Mouse (Mus musculus): ENCODE results near the gene Ano1.
A peak's percentile ranks its signal among the peaks of the same experiment; 100 is the strongest.

The Ano1 gene

DNA sequence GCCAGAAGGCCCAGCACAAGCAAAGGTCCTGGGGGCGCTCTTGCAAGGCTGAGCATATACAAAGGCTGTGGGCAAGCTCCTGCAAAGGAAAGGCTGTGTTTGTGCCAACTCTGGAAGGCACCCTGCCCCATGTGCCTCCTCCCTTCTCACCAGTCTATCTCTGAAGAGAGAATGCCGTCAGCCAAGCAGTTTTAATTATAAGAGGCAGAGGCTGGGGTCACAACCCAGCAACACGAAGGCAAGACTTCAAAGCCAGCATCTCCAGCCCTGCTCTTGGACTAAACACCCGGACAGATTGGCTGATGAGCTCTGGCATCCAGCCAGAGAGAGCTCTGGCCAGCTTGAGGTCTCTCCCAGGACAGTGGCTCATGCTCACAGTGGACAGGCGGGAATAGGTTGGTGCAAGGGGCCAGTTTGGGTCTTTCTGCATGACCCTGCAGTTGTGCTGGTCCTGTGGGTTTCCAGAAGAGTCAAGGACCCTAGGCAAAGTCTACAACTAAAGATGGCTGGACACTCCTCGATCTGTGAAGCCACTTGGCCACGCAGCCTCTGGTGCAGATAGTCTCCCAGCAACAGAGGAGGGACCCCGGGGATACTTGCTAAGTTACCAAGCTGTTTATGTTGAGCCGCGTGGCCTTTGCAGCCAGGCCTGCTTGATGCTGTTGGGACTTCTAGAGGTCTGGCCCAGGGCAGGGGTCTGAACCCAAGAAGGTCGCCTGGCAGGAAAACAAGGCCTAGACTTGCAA is 12.9 kb upstream of the Ano1 start:
- DNase-seq (ENCODE audit: low spot score in 2 of 2): no peak

DNA sequence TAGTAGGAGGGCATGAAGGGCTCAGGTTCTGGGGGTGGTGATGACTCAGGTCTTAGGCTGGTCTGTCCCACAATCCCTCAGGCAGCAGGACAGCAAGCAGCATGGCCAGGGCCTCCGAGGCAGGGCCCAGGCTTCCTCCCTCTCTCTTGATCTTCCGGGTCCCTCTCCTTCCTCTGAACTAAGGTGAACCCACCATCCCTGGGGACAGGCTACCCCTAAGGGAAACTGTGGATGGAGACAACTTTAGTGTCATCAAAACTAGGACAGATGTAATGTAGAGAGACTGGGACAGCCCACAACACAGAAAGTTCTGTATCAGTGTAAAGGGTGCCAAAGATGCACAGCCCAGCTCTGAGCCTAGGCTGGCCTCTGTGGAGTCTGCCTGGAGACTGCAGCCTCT is 12.2 kb upstream of the Ano1 start:
- no peak for DNase-seq (ENCODE audit: low spot score in 2 of 2)

DNA sequence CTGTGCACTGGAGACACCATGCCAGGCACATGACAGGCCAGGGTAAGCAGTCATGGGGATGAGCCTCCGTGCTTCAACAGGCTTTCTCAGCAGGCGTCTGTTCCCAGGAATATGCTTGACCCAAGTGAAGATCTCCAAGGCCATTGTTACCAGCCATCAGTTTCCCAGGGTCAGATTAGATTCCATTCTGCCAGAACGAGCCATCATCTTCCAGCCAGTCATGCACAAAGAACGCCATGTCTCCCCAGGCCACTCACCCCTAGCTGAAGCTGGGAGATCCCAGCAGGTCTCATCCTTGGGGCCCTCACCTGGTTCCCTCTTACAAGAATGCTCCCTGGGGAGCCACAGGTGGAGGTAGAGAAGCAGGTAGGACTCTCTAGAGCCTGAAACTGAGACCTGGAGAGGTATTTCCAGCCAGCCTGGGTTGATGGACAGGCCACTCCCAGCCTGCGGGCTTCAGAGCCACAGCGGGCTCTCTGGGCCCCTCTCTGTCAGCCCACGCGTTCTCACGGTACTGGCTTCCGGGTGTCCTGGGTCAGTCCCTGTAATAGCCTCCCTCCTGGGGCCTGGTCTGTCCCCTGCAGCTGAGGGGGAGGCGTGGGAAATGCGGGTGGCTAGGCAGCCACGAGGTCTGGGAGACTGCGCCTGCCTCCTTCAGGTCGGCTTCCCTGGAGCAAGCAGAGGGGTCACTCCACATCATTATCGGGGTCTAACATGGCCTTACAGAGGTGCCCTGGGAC is 10.9 kb upstream of the Ano1 start:
- no peak for DNase-seq (ENCODE audit: low spot score in 2 of 2)

DNA sequence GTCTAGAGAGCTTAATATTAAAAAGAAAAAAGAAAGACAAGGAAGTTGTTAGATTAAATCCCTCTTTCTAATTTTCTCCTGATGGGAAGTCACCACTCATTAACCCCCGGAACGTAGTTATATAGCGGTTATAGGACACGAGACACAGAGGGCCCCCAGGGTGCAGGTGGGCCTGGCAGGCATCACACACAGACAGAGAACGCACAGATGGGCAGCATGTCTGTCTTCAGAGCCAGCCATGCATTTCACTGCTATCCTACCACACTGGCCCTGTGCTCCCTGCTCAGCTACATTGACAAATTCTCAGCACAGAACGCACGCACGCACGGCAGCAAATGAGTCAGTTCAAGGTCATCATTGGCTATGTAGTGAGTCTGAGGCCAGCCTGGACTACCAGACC is 8.5 kb upstream of the Ano1 start:
- no peak for DNase-seq (ENCODE audit: low spot score in 2 of 2)

- DNase-seq (ENCODE audit: low spot score in 2 of 2): no peak
Observed at GRCm38 (mm10) chr7:144759455-144759854, 7.7 kb upstream of the Ano1 start.

DNA sequence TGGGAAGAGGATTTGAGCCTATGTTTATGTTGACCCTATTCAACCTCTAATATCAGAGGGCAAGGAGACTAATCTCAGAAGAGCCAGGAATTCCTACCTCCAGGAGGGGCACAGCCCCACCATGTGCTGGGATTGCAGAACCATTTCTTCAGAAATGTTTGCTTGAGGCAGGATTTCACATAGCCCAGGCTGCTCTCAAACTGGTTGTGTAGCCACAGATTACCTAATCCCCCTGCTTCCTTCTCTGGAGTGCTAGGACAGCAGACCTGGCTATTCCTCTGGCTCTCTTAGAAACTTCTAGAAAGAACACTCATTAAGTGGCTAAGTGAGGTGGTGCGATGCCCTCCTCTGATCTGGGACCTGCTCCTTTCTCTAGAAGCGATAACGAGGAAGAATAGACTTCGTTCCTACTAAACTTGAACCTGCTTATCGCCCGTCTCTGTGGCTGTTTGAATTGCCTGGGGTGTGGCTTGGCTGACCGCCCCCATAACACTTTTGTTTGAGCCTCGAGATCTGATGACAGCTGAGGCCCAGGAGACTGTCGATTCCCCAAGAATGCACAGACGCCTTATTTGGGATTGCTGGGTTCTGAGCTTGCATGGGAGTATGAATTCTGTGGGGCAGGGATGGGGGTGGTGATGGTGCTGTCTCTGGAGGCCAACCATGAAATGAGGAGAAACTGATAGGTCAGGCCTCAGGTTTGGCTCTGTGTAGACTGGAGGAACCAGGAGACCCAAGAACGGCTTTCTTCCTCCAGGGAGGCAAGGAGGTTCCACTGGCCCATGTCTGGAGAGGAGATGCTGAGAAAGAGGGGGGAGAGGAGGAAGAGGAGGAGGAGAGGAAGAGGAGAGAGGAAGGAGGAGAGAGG is 4.0 kb upstream of the Ano1 start:
- DNase-seq (ENCODE audit: low spot score in 2 of 2): no peak

DNA sequence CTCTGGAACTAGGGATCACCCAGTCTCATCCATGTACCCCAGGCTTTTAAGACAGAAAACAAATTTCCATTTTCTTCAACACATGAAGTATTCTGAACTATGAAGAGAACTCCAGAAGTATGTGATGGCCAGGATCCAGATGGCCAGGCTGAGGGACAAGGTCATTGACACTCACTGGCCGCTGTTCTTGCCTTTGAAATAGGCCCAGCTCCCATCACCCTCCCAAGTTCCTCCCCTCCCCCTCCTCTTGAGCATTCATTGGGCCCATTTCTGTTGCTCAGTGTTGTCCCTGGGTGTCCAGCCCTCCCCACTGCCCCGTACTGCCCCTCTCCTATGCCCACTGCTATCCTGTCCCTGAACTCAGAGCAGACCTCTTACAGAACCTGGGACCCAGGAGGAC is 2.9 kb upstream of the Ano1 start:
- DNase-seq (ENCODE audit: low spot score in 2 of 2): no peak

DNA sequence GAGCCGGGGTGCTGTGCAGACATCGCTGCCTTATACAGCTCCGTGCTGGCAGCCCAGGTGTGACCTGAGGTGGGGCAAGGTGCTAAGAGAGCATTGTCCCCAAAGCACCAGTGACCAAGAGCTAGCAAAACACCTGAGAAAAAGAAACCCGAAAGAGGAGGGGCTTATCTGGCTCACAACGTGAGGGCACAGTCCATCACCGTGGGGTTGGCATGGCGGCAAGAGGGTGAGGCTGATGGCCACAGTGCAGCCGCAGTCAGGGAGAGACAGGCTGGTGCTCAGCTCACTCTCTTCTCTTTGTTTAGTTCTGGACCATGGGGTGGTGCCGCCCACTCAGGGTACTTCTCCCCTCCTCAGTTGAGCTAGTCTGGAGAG is 1.9 kb upstream of the Ano1 start:
- DNase-seq (ENCODE audit: low spot score in 2 of 2): no peak

DNA sequence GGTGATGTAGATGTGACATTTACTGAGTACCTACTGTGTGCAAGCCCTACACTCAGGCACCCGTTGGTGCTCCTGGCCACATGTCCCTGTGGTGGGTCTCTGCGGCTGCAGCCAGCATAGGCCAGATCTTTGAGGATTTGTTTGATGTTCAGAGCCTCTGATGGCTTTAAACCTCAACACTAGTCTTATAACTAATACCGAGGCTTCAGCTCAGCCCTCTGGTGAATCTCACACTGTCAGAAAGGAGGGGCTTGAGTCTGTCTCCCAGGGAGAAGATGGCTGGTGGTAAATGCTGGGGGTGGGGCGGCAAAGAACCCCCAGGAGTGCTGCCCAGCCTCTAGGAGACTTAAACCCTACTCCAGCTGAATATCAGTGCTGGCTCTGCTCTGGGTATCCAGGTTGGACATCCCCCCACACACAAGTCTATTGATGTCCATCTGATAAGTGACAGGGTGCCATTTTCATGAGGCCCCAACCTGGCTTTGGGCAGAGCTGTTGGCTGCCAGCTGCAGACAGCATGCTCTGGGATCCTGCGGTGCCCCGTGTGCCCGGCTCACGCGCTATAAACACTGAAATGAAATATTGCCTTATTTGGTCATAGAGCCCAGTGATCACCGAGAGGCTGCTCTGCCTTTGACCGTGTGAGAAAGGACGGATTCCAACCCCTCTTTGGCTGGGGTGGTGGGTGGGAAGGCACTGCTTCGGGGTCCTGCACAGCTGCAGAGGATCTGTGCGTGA is 1.3 kb upstream of the Ano1 start:
- DNase-seq (ENCODE audit: low spot score in 2 of 2): no peak

DNA sequence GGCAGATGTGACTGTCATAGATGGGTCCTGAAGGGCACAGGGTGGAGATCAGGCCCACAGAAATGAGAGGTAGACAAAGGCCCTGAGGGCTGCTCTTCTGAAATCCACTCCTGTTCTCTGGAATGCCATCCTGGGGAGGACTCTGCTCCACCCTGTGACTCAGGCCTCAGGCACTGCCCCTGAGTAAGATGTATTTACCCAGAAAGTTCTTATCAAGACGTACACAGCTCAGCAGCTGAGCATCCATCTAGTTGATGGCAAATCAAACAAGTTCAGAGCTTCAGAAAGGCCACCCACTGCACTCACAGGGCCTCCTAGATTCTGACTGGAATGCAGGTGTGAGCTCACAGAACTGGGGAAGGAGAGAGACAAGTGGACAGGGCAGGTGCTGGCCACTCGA is 4.0 kb downstream of the Ano1 start:
- DNase-seq (ENCODE audit: low spot score in 2 of 2): no peak

DNA sequence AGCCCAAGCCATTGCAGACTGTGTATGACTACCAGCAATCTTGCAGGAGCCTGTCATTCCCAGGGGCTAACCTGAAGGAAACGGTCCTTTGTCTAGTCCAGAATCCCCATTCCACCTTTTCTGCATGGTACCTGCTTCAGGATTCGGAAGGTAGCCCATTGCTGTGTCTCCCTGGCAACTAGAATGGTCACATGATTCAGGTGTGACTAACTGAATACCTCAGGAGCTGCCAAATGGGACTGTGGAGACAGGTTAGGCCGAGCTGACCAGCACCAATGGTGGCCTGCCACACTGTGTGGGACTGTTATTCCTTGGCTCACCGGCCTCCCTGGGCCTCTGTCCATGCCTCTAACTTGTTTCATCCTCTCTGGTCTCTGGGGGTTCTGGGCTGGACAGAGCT is 5.3 kb downstream of the Ano1 start:
- no peak for DNase-seq (ENCODE audit: low spot score in 2 of 2)

DNA sequence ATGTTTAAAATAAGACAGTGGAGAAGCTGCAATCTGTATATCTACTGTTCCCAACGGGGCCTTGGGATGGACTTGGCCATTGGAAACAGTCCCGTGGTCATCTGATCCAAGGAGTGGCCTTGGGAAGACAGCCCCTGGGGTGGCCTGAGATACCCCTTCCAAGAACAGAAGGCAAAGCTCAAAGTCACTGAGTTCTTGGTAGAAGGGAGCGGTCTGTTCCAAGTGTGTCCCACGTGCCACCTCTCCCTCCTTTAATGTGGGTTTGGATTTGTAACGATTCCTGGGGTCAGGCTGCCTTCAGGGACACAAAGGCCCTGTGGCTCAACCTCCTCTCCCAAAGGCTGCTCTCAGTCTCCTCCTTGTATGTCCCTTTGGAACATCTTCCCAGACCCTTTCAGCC is 7.9 kb downstream of the Ano1 start:
- DNase-seq (ENCODE audit: low spot score in 2 of 2): no peak

DNA sequence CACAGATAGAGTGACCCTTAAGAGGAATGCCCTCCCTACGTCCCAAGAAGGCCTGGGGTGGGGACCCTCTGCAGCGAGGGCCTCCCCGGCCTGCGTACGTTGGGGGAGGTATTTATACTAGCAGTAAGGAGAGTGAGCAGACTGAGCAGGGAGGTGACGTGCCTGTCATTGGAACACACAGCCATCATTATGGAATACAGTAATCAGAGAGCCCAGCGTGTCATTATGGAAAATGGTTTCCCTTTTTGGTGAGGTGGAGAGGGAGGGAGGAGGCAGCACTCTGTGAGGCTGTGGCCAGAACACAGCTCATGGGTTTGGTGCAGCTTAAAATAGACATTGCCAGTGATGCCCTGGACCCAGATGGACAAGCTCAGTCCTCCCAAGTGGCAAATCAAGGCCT is 11.1 kb downstream of the Ano1 start:
- no peak for DNase-seq (ENCODE audit: low spot score in 2 of 2)

DNA sequence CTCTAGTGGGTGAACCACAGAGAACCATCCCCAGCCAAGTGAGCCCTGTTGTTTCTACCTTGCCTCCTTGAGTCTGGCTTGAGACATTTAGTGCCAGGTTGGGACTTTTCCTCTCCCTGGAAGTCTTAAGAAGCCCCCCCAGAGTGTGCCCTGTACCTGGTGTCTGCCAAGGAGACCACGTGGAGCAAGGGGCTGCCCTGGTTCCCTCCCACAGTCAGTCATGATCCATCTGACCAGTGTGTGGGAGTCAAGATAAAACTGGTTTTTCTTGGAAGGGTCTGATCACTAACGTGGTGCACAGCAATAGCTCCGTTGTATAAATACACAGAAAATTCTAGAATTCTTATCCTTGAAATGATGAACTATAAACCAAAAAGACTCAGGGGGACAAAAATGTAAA is 12.0 kb downstream of the Ano1 start:
- DNase-seq (ENCODE audit: low spot score in 2 of 2): no peak

GRCm38 (mm10) chr7:144738357-144738798 is 13.4 kb downstream of the Ano1 start:
- DNase-seq (ENCODE audit: low spot score in 2 of 2): no peak

- DNase-seq (ENCODE audit: low spot score in 2 of 2): no peak
Observed at GRCm38 (mm10) chr7:144731897-144732291, 19.9 kb downstream of the Ano1 start.

GRCm38 (mm10) chr7:144731182-144731896 is 20.4 kb downstream of the Ano1 start:
- DNase-seq (ENCODE audit: low spot score in 2 of 2): peak in 1 of 2 experiments; percentile 8

DNA sequence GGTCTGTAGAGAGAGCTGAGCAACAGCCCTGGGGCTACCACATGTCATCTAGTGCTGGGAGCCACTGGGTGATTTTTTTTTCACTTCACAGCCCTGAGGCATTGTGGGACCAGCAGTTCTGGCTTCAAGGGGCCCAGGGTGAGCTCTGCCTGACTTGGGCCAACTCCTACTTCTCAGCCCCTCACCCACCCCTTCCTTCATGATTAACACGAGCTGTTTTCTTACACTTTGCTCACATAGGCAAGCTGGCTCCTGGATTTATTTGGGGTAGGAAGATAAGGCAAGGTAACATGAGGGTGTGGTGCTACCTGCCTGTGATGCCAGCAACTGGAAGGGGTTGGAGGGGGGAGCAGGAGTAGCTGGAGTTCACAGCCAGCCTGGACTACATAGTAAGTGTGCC is 27.5 kb downstream of the Ano1 start:
- DNase-seq (ENCODE audit: low spot score in 2 of 2): no peak

- no peak for DNase-seq (ENCODE audit: low spot score in 2 of 2)
Observed at GRCm38 (mm10) chr7:144719956-144720355, 31.8 kb downstream of the Ano1 start.

DNA sequence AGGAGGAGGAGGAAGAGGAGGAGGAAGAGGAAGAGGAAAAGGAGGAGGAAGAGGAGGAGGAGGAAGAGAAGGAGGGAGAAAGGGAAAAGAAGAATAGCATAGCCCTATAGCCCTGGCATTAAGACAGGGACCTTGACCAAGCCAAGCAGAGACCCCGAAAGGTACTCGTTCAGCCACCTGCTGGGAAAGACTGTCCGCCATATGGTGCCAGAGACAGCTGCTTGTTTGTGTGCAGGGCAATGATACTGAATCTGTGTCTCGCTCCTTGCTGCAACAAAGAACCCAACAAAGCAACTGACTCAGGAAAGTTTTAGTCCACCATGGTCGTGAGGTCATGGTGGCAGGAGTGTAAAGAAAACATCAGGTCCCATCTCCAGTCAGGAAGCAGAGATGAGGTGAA is 34.0 kb downstream of the Ano1 start:
- no peak for DNase-seq (ENCODE audit: low spot score in 2 of 2)

- no peak for DNase-seq (ENCODE audit: low spot score in 2 of 2)
Observed at GRCm38 (mm10) chr7:144697870-144698269, 53.9 kb downstream of the Ano1 start.

Measured in spleen, postnatal 14 days (tissue).